Mouse (Mus musculus) embryonic fibroblast, embryonic 13.5 days (primary cell): Measurements from ENCODE around the gene Srgap2.
A peak's percentile ranks its signal among the peaks of the same experiment; 100 is the strongest.

Source experiments
- CTCF ChIP-seq: IDR thresholded peaks from 2 replicates; pipeline ENCODE4 v1.5.1; 2011; ENCODE audit warnings: mild to moderate bottlenecking, control low read depth, low read length, moderate library complexity, borderline replicate concordance; ENCODE audit not compliant: insufficient read depth
- POLR2A ChIP-seq: IDR thresholded peaks from 2 replicates; pipeline ENCODE4 v1.6.1; 2011; ENCODE audit warnings: low read depth, mild to moderate bottlenecking, control low read depth, low read length, moderate library complexity

DNA sequence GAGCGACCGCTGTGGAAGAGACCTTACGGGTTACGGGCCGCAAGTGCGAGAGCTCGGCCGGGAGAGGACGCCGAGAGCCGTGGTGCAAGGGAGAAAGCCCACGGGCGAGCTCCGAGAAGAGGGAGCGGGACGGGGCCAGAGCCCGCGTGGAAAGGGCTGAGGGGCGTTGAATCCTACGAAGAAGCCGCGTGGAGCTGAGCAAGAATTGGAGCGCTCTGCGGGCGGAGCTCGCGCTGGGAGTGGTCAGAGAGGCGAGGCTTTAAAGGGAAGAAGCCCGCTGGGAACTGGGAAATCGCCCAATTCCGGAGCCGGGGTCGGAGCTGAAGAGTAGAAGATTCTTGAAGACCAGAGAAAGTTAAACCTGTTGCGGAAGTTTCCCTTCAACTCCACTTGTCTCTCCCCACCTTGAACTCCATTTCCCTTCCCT, 942 bp upstream of the Srgap2 start:
- TF ChIP-seq CTCF (no peak), POLR2A (peak; percentile 66)
